Mouse (Mus musculus) CH12F3 (cell line): ENCODE results near the gene Psmd13.

Experiments used
- in situ Hi-C: fragments of 300-500 bp; cut with MboI; formaldehyde crosslinking; loops from 2 replicates; pipeline ENCODE4 v1.14.3; 2020; ENCODE audit warnings: low sequenced_read_pairs

Gene Psmd13

DNA sequence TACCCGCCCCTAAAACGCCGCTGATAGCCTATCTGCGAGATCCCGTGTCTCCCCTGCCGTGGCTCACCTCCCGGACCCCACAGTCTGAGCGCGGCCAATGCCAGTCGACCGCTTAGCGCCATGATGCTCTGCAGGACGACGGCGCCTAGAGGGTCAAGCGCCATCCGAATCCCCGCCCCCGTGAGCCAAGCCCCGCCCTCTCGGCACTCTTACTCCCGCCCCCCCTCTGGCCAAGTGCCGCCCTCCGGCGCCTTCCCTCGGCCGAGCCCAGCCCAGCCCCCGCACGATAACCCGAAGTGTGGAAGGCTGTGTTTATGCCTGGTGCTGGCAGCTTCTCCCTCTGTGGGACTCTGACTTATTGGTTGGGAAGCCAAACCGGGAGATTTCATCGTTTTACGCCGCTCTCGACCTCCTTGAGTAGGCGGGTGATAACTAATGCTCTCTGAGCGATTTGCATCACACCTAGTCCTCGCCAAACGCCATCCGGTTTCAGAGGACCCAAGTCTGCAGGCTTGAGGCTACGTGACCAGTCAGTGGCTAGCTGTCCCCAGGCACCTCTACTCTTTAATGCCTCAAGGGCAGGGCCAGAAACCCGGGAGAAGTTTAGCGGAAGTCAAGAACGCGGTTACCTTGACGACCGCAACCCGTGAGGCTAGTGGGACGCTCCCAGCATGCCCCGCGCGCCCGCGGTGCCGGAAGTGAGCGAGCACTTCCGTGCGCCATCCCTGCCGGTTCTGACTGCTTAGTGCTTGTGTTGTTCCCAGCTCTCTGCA is at the start of gene Psmd13, which contains the start of gene Sirt3:
TSS of gene Psmd13 (plus strand) at position 273 of the 773 bp plus-strand sequence.
TSS of gene Sirt3 (minus strand) at position 614 of the 773 bp plus-strand sequence.
- in situ Hi-C loops, result no loop called here

DNA sequence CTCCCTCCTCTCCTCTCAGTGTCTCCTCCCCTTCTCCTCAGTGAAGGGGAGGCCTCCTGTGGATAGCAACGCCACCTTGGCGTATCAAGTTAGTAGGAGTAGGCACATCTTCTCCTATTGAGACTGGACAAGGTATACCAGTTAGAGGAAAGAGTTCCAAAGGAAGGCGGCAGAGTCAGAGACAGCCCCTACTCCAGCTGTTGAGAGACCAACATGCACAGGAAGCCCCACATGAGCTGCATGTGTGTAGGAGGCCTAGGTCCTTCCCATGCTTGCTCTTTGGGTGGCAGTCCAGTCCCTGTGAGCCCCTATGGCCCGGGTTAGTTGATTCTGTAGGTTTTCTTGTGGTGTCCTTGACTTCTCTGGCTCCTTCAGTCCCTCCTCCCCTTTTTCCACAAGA is 48.4 kb upstream of the Psmd13 start:
- in situ Hi-C loops, result no loop called here

DNA sequence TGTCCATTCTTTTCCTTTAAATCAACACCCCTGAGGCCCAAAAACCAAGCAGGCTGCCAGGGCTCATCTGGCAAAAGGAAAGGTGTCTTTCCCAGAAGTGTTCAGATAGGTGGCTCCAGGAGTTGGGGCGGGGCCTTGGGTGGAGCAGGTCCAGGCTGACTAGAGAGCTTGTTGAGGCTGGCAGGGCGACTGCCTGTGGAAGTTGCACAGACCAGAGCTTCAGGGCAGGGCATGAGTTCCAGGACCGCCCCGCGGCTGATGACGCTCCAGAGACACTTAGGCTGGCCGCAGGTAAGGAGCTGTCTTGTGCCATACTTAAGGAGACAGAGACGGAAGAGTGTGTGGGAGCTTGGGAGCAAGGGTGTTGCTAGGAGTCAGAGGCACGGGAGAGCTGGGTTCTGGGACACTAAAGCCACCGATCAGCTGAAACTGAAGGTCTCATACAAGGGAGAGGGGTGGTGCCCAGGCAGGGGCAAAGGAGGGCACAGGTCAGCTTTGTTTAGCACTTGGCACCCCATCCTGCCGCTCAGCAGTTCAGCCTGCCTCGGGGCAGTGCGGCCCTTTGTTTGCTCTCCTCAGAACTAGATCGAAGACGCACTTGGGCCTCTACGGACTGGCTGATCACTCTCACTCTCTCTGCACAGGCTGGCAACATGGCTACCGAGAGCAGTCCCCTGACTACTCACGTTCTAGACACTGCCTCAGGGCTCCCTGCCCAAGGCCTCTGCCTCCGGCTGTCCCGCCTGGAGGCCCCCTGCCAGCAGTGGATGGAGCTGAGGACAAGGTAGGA is 46.6 kb upstream of the Psmd13 start, which contains the start of gene Urah:
TSS of gene Urah (plus strand) at position 51 of the 790 bp plus-strand sequence.
- in situ Hi-C loops, result no loop called here

DNA sequence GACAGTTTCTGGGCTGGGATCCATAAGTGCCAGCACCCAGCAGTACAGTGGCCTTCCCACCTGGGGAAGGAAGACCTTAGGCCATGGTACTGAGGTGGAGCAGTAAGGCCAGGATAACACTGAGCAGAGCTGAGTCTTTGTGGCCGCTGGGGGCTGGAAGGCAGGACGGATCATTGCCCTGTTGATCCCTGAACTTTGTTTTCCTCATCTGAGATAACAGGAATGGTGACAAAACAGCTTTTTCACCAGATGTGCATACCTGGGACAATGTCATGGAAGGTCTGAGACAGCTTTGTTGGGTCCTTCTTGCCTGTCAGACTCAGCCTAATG is 46.0 kb upstream of the Psmd13 start:
- in situ Hi-C loops, result no loop called here

DNA sequence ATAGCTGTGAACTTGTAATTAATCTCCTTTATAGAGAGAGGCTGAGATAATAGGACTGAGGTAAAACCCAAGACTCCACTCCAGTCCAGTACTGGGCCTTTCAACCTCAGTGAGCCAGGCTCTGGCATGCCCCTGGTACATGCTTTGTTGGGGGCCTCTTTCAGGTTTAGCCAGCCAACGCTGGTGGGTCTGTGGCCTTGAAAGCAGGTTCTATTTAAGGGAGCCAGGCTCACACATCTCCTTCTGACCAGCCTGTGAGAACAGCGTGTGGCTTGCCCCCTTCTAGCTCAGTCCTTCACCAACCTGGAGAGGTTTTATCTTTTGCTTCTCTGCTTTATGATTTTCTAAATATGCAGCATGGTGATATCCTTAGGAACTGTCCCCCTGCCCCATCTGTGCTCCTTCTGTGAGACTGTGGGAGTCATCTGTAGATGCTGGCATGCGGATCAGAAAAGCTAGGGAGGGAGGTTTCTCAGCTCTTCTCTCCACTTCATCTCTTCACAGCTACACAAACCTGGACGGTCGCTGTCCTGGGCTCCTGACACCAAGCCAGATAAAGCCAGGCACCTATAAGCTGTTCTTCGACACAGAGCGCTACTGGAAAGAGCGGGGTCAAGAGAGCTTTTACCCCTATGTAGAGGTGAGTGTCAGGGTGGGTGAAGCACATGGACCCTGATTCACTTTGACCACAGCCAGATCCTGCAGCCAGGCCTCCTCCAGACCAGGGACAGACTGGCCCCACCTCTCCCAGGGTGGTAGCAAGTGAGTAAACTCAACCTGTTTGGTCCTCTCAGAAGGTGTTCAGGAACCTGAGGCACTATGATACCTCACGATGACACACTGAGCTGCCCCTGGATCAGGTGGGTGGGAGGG is 45.3 kb upstream of the Psmd13 start:
- in situ Hi-C loops, result no loop called here

DNA sequence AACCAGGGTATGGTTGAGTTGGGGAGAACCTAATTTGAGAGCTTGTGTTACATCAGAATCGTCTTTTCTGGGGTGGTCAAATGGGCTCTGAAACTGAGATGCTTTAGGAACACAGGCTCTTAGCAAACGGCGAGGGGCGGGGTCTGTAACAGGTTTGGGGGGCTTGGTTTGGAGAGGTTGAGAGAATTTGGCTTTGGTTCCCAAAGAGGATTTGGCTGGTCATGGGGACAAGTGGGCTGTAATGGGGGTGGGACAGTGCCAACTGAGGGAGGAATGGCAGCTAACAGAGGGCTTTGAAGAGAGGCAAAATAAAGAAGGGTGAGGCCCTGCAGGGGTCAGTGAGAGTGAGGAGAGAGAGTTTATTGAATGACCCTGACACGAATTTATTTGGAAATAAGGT is 42.2 kb upstream of the Psmd13 start:
- in situ Hi-C loops, result no loop called here

DNA sequence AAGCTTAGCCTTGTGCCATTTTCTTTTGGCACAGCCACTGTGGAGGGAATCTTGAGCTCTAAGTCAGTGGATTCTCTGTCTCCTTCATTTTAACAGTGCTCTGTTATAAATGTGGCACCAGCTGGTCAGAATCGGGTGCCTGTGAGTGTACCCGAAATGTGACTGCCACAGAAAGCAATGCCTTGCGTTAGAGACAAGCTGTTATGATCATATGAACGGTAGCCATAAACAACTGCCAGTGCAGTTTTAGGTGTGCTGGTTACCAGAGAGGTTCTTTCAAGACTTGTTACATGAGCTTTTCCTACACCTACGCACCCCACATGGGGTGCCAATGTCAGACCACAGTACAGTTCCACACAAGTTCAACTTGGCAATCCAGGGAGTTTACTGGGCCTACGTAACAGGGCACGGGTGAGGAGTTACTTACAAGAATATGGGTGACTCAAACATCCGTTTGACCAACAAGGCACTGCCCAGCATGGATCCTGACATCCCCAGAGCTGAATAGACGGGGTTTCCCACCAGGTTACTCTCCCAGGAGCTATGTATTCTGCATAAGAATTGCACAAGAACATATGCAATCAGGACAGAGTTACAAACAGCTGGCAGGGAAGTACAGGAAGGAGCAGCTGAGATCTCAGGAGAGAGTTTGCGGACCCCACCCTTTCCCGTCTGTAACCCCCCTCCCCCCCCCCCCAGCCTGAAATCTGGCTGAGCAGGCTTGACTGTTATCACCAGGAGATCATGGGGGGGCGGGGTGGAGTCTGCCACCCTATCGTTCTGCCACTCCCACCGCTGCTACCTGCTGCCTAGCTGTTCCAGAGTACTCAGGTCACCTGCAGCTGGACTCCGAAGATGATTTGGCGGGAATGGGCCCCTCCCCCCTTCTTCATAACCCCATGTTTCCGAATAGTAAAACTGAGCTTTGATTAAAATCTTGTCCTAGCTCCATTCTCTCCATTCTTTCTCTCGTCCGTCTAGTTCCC is 40.7 kb upstream of the Psmd13 start:
- in situ Hi-C loops, result loop anchor here (5.0 kb wide), 2 partner anchors 61 to 211 kb away; partner anchors contain the start of gene Cox8b

DNA sequence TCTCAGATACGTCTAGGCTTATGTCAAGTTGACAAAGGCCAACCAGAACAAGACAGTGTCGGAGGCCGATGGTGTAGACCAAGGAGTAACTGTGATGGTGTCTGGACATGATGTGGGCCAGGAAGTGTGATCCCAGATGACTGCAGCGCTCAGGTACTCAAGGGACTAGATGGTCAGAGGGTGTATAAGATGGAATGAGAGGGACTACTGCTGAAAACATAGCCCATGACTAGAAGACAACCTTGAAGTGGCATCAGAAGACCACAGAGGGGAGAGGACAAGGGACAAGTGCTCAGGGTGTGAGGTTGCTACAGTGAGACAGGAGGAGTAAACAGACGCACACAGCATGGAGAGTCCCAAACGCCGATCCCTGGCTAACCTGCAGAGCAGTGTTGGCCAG is 38.0 kb upstream of the Psmd13 start:
- in situ Hi-C loops, result loop anchor here (5.0 kb wide), 2 partner anchors 58 to 208 kb away; partner anchors contain the start of gene Cox8b

DNA sequence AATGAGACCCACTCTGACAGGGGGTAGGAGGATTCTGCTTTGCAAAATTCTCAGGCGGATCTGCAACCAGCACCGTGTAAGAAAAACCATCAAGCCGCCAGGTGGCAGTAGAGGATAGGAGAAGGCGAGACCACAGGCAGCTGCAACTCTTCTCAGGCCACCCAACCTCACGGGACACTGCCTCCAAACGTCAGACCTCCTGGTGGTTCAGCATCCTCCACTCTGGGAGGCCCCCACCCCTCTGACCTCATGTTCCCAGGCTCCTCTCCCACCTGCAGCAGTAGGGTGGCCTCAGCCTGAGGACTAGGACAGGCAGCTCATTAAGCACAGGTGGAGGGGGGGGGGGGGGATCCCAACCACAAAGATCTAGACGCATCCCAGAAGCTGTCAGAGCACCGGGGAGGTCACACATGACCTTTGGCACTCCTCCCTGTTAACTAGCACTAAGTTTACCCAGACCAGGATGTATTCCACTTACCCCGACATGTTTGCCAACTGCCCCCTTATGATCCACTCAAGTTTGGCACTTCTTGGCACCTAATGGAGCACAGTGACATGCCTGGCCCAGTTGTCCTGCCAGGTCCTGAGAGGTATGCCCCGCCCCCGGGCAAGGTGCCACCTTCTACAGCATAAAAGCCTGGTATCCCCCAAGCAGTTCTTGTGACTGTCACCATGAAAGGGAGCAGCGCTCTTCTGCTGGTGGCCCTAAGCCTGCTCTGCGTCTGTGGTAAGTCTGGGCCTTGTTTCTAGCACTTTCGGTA is 36.7 kb upstream of the Psmd13 start, which contains the start of gene Scgb1c1:
TSS of gene Scgb1c1 (plus strand) at position 643 of the 761 bp plus-strand sequence.
- in situ Hi-C loops, result loop anchor here (5.0 kb wide), 2 partner anchors 57 to 207 kb away; partner anchors contain the start of gene Cox8b

DNA sequence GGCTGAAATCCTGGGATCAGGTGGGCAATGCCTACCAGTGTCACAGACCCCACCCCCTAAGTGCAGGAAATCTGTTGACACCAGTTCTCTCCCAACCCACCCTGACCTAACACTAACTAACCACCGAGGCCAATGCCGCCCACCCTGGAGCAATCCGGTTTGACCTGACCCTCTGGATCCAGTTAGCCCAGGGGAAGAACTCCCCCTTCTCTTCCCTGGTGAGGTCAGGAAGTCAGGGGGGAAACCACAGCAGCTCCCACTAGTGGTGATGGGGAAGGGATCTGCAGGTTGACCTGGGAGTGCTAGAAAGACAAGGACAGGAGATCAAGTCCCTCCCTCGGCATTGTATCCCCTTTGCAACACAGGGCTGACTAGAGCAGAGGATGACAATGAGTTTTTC is 36.1 kb upstream of the Psmd13 start:
- in situ Hi-C loops, result no loop called here

DNA sequence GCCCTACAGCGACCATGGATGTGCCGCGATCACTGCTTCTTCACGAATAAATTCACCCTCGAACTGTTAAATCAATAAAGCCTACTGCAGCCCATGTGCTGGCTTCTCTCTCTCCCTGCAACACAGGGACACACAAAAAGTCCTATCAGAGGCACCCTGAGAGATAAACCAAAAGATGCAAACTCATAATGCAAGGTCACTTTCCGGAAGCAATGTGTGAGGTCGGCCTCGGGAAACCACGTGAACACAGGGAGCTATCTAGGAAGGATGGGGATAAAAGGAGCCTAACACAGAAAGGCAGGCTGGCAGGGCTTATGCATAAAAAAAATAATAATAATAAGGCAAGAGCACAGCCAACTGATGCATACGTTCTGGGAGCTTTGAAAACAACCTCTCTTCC is 35.1 kb upstream of the Psmd13 start:
- in situ Hi-C loops, result no loop called here

DNA sequence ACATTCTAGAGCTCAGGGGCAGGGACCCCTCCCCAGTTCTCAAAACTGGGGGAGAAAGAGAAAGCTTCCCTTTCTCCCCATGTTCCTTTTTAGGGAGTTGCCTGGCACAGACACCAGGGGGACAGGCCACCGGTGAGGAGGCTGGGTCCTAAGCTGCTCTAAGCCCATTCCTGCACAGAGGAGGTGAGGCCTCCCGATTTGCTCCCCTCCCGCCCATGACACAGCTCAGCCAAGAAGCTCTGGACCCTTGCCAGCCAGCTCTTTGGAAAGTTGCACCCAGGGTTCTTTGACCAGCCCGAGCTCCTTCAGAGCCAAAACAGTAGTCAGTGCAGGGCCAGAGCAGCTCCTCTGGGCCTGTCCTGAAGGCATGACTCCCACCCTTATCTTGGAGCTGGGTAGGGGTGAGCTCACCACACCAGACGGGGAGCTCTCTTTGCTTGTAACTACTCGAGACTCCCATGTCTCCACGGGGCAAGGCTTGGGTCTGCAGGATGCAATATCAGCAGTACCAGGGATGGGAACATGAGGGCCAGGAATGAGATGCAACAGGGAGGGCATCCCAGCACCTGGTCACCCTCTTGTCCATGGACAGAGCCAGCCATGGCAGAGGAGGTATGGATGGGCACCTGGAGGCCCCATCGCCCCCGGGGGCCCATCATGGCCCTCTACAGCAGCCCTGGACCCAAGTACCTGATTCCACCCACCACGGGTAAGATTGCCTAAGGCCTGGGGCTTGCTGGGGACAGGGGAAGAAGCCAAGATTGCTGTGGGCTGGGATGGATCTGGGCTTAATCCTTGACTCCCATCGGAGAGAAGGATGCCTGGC is 33.8 kb upstream of the Psmd13 start, which contains the start of gene Odf3:
TSS of gene Odf3 (plus strand) at position 51 of the 826 bp plus-strand sequence.
- in situ Hi-C loops, result no loop called here

DNA sequence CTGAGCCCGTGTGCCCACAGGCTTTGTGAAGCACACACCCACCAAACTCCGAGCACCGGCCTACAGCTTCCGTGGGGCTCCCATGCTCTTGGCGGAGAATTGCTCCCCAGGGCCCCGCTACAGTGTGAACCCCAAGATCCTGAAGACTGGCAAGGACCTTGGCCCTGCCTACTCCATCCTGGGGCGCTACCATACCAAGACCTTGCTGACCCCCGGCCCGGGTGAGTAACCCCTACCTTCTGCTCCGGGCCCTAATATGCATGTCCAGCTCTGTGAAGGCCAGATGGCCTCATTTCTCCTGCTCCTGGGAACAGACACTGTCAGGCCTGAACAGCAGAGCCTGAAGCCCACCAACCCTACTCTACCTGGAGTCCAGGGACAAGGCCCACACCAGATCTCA is 33.2 kb upstream of the Psmd13 start:
- in situ Hi-C loops, result no loop called here

DNA sequence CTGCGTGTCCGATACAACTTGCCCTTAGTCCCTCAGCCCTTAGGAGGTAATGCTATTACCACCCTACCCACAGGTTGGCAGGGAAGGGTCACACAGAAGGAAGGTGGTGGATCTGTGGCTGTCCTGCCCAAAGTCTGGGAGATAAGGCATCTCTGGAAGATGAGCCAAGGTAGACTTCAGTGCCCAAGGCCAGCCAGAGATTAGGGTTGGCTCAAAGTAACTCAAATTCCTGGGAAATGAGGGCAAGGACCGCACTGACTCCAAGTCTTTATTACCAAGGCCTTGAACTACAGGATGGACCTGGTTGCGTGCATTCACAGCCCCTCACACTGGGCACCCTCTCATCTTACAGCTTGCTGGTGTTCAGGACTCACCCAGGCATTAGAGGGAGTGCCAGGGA is 29.9 kb upstream of the Psmd13 start:
- in situ Hi-C loops, result no loop called here

DNA sequence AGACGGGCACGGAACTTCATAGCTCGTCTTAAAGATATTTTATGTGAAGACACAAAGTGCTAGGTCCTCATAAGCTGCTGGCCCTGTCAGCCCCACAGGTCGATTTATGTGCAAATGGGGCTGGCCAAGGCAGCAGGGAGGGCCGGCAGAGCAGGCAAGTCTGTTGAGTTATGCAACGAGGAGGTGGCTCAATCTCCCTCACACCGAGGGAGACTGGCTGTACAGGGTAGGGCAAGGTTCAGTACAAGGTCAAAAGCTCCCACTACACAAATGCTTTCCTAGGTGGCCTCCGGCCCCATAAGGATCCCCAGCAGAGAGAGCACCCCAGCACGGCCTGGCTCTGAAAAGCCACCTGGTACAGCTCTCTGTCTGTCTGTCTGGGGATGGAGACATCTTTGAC is 28.4 kb upstream of the Psmd13 start:
- in situ Hi-C loops, result no loop called here

DNA sequence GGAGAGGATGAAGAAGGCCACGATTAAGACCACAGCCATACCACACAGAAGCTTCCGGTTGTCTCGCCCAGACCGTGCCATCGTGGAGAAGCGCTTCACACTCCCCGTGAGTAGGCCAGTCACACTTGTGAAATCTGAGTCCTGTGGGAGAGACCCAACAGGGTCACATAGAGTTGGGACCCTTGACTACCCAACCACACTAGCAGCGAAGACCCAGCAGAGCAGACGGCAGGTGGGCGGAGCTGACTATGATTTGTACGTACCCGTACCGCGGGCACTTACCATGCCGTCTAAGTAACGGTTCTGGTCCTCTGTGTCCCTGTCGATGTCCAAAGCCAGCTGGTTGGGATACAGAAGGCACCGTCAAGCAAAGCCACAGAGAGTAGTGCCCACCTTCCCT is 27.3 kb upstream of the Psmd13 start:
- in situ Hi-C loops, result no loop called here

DNA sequence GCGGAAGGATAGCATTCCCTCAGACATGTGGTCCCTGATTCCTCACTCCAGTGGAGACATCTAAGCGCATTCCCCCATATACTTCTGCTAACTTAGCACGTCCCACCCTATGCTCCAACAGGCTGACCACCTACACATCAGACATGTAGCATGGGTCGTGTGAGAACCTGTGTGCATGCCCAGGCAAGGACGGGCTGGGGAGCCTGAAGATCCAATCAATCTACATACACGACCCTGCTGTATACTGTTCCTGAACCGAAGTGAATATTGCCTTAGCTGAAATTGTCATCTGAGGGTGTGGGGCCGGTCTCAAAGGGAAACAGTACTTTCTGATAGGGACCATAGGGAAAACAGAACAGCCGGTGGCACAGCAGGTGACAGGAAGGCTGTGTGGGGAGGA is 26.6 kb upstream of the Psmd13 start:
- in situ Hi-C loops, result no loop called here
